Mouse (Mus musculus): Measurements from ENCODE around the gene Polr2m.

The Polr2m gene

GRCm38 (mm10) chr9:71466111-71466510 is 19.6 kb downstream of the Polr2m start:
- DNase-seq, result peak; percentile 42

GRCm38 (mm10) chr9:71463072-71463667 is 22.6 kb downstream of the Polr2m start:
- DNase-seq, result no peak

GRCm38 (mm10) chr9:71456738-71457137 is 29.0 kb downstream of the Polr2m start:
- DNase-seq, result no peak

- no peak for DNase-seq
Observed at GRCm38 (mm10) chr9:71453917-71454316, 31.8 kb downstream of the Polr2m start.

GRCm38 (mm10) chr9:71453352-71453751 is 32.4 kb downstream of the Polr2m start:
- no peak for DNase-seq

- DNase-seq, result no peak
Observed at GRCm38 (mm10) chr9:71450626-71451025, 35.1 kb downstream of the Polr2m start.

- peak; percentile 59 for DNase-seq
Observed at GRCm38 (mm10) chr9:71447573-71447972, 38.2 kb downstream of the Polr2m start.

GRCm38 (mm10) chr9:71445308-71445707 is 40.4 kb downstream of the Polr2m start:
- no peak for DNase-seq

GRCm38 (mm10) chr9:71438146-71438545 is 47.6 kb downstream of the Polr2m start:
- DNase-seq, result no peak
